Mouse (Mus musculus) thymus, postnatal 36 days (tissue): Measurements from ENCODE around the gene Tmem238.
A peak's percentile ranks its signal among the peaks of the same experiment; 100 is the strongest.

Experiments used
- DNase-seq, 2 experiments: peaks; one replicate each; pipeline ENCODE4 v3.0.0; 2022; ENCODE audit warnings: mixed read lengths in 2 of 2

Gene Tmem238

GRCm38 (mm10) chr7:4792278-4793212, 3.1 kb upstream of the Tmem238 start, which contains the start of gene Rpl28:
TSS of gene Rpl28 (plus strand) at chr7:4792874.
- peak; percentile 91 to 95 for DNase-seq

DNA sequence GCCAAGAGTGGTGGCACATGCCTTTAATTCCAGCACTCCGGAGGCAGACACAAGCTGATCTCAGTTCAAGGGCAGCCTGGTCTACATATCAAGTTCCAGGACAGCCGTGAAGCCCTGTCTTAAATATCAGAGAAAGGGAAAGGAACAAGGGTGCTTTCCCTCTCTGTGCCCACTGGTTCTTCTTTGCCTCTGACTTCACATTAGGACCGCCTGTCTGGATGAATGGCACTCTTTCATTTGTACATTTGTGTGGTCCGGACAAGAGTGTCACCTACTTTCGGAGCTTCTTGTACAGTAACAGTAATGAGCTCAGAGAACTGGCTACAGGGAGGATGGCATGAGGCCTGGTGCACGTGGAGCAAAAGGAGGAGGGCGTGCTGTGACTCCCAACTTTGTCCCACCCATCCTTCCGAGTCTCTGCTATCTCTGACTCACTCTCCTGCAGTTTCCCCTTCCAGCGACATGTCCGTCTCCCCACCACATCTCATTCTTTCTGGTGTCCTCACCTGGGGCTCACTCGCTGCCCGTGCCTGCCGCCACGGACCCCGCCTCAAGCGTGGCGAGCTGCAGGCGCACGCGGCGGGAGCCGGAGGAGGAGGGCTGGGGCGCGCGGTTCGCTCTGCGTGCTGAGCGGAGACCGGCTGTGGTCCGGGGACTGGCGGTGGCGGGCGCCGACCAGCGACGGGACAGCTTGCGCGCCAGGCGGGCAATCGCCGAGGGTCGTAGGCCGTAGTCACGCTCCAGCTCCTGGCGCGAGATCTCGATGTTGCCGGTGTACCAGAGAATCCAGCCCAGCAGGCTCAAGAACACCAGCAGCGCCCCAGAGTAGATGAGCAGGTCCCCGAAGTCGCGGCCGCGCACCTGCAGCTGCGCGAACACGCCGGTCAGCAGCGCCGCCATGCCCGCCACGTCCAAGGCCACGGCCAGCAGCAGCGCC, 689 bp downstream of the Tmem238 start:
- peak; percentile 38 to 39 for DNase-seq

DNA sequence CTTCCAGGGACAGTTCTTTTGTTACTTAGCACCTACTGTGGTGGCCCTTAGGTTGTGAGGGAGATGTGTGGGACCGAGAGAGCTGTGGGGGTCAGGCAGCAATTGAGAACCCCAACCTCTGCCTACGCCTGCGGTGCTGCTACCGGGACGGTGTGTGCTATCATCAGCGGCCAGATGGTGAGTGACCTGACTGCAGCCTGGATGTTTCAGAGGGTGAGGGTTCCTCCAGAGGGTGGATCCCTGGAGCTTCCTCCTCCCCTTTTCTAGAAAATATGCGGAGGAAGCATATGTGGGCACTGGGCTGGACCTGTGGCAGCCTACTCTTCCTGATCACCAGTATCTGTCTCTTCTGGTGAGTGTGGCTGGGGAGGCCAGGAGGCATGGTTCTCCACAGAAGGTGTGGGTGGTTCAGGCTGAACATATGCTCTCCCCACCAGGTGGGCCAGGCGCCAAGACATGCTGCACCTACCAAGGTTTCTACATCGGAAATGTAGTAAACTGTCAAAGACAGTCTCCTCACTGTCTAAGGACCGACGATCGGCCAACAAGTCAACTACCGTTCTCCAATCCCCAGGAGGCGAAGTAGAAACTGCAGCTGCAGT, 5.7 kb downstream of the Tmem238 start:
- no peak for DNase-seq

DNA sequence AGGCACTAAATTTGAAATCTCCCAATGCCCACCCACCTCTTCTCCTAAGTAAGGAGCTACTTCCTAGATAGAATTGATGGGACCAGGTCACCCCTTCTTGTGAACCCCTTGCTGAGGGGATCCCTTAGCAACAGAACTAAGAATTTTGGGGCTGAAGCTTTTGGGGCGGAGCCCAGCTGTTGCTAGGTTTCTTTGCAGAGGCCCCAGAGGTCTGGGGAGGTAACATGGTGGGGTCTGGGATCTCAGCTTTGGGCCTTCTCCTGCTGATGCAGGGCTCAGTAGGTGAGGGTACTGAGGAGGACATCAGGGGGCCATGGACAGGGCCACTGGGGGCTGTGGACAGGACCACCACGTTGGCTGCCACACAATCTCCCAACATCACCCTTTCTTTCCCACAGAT, 6.7 kb downstream of the Tmem238 start, which contains the start of the genes Il11 and Tmem190:
TSS of gene Il11 (minus strand) at position 101 of the 400 bp plus-strand sequence.
TSS of gene Tmem190 (plus strand) at position 179 of the 400 bp plus-strand sequence.
- DNase-seq = no peak

DNA sequence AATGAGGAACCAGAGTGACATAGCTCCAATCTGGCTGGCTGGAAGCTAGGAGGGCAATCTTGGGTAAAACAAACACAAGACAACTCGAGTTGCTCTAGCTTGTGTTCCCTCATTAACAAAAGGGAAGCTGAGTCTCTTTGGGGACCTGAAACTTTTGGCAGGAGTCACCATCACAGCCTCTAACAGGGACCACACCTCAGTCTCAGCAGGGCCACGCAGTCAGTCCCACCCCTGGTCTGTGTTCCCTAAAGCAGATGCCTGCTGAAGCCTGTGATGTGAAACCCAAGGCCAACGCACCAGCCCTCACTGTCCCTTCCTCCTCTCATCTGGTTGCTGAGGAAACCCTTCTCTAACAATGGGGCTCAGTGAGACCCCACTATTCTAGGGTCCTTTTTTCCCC, 7.3 kb downstream of the Tmem238 start:
- DNase-seq = no peak

GRCm38 (mm10) chr7:4779921-4780320, 9.5 kb downstream of the Tmem238 start:
- DNase-seq = no peak

GRCm38 (mm10) chr7:4777851-4778637, 11.4 kb downstream of the Tmem238 start:
- DNase-seq = no peak

- peak; percentile 29 to 52 for DNase-seq
Observed at GRCm38 (mm10) chr7:4776861-4777830, 12.3 kb downstream of the Tmem238 start.

DNA sequence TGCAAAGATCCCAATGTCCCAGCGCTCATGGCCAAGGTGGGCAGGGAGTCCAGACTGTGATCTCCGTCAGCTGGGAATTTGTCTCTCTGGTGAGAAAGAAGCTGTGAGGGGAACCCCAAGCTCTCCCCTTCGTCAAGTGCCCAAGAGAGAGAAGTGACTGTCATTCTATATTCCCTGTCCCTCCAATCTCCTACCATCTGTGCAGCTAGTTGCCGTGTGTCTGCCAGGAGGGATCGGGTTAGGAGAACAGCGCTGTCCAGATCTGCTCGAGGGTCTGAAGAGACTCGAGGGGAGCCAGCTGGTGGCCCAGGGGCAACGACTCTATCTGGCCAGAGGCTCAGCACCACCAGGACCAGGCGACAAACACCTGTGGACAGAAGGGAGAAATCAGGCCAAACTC, 13.3 kb downstream of the Tmem238 start:
- DNase-seq = no peak

DNA sequence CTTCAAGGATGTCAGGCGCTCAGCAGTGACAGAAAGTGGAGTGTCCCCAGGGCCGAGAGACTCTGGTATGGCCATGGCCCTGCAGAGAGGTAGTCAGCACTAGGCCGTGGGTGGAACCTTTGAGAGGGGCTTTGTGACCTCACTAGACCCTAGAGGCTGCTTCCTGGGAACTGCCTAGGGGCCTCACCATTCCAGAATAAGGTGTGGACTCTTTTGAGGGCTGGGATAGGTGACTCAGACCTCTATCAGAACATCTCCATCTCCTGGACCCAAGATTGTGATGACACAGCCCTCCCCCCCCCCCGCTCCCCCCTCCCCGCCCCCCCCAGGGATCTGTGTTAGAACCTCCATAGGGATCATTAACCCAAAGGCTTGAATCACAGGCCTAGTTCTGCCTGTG, 18.3 kb downstream of the Tmem238 start, which contains the start of gene Fam71e2:
TSS of gene Fam71e2 (minus strand) at position 101 of the 400 bp plus-strand sequence.
- no peak for DNase-seq

DNA sequence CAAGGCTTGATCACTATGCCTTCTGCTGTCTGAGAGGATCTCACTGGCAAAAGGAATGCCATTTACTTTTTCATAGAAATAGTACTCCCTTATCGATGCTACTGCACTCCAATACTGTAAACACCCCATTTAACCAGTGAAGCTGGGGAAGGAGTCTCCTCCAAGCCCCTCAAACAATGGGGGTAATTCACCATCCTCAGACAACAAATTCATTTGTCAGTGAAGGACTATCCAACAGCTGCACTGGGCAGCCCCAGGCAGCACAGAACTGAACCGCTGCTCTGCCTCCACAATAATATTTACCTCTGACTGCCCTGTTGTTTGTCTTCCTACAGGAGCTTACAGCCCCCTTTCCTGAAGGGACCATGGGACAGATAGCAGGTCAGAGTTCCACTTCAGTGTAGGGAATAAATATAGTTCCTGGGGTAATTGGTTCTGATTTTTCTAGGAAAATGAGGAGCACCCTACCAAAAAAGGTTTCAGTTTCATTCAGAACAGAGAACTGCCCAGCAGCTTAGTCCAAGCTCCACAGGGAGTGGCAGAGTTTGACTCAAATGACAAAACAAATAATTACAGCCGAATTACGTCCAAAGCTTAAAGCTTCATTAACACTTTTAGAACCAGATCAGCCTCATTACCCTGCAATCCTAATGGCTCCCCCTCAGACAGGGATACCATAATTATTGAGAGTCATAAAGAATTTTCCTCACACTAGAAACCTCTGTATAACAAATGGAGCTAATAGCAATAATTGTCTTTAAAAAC, 24.3 kb downstream of the Tmem238 start:
- no peak for DNase-seq

DNA sequence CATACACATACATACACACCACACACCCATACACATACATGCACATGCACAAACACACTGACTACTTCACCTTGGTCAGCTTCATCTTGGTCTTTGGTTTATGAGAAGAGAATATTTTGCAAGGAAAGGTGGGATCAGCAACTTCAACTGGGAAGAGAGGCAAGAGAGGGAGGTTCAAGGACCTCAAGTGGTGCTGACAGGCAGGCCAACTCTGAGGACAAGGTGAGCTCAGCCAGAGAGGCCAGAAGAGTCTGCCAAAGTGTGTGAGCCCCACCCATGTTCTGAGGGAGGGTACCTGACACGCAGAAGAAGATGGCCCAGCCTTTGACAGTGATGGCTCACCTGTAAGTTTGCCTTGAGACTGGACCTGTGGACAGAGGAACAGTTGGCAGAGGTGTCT, 29.8 kb downstream of the Tmem238 start:
- no peak for DNase-seq

DNA sequence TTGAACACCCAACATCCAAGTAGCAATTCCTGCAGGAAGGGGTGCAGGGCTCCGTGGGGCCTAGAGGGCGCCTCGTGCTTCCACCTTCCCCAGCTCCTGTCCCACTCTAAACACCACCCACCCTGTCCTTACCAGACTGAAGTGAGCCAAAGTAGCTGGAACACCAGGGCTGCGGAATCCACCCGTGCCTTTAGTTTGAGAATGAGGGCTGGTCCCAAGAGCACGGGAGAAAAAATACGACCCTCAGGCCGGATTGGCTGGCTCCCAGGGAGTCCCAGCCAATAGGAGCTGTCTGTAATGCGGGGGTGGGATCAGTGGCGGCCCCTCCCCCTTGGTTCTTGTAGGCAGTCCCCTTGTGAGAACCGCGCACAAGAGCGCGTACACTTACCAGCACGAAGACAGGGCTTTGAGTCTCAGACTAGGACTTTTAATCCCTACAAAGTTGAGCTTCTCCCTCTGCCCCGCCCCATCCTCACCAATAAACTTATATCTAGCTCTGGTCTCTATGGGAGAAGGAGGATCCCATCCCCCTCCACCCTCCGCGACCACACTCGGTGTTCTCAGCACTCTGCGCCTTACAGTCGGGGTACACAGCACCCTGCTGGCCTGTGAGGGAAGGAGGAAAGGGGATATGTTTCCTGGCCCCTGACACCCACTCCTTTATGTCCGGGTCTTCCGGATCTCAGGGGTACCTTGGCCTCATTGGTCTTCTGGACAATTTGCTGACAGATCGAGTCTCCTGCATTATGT, 36.5 kb downstream of the Tmem238 start, which contains the start of gene Cox6b2:
TSS of gene Cox6b2 (minus strand) at position 274 of the 750 bp plus-strand sequence.
- DNase-seq = peak; percentile 83 to 91

- peak; percentile 23 to 44 for DNase-seq
Observed at GRCm38 (mm10) chr7:4751971-4752820, 37.3 kb downstream of the Tmem238 start.

- DNase-seq = no peak
Observed at GRCm38 (mm10) chr7:4749169-4749568, 40.3 kb downstream of the Tmem238 start.

GRCm38 (mm10) chr7:4748321-4748720, 41.1 kb downstream of the Tmem238 start:
- DNase-seq = no peak

GRCm38 (mm10) chr7:4747156-4747899, 42.1 kb downstream of the Tmem238 start:
- no peak for DNase-seq
